Mouse (Mus musculus) CH12.LX (cell line): ENCODE results near the gene Kif28. TPM values are rescaled to one million over a fixed set of nuclear protein-coding genes. Genes with fewer than 3 reads are reported as not detected.

ENCODE experiments used
- DNase-seq: peaks from one replicate; pipeline ENCODE4 v3.0.0-alpha.2; 2013; ENCODE audit errors: extremely low read depth
- H3K27ac ChIP-seq: 2 replicates; pipeline ENCODE4 v1.5.1; 2012; ENCODE audit warnings: low read depth, mild to moderate bottlenecking, control low read depth, moderate library complexity; ENCODE audit not compliant: insufficient read depth
- H3K27me3 ChIP-seq: replicated peaks from 2 replicates; pipeline ENCODE3; 2012; ENCODE audit warnings: inconsistent platforms
- H3K36me3 ChIP-seq, 2 experiments: replicated peaks in 1 of 2; 2 replicates each; pipeline versions ENCODE3 to v1.6.1; 2012; ENCODE audit warnings: inconsistent platforms in 1 of 2, low read length in 1 of 2, mild to moderate bottlenecking in 1 of 2, mixed read lengths in 1 of 2, moderate library complexity in 1 of 2; ENCODE audit not compliant: control insufficient read depth in 1 of 2, insufficient read depth in 1 of 2
- H3K4me1 ChIP-seq, 2 experiments: 2 replicates each; pipeline ENCODE4 v1.6.1; 2012; ENCODE audit warnings: inconsistent platforms in 1 of 2, moderate library complexity in 1 of 2; ENCODE audit not compliant: insufficient read depth in 2 of 2, control insufficient read depth in 1 of 2
- H3K4me2 ChIP-seq: 2 replicates; pipeline ENCODE4 v1.6.1; 2012; ENCODE audit warnings: low read depth, mild to moderate bottlenecking, control low read depth; ENCODE audit not compliant: poor library complexity, insufficient read depth, severe bottlenecking
- H3K4me3 ChIP-seq, 3 experiments: fragments of 150-350 bp in 1 of 3; sonication (generic) in 1 of 3; replicated peaks in 1 of 3; 2 replicates each; pipeline versions ENCODE3 to v1.5.1; 2011 to 2012; ENCODE audit warnings: low read depth in 2 of 3, low read length in 2 of 3, mild to moderate bottlenecking in 2 of 3, moderate library complexity in 2 of 3, control low read depth in 1 of 3, improper control_type of control experiment in 1 of 3, inconsistent platforms in 1 of 3, mixed read lengths in 1 of 3; ENCODE audit not compliant: poor library complexity in 1 of 3
- H3K79me2 ChIP-seq: replicated peaks from 2 replicates; pipeline ENCODE4 v1.6.1; 2012; ENCODE audit warnings: mild to moderate bottlenecking, moderate library complexity; ENCODE audit not compliant: control insufficient read depth, poor library complexity, insufficient read depth, severe bottlenecking; ENCODE audit errors: extremely low read depth
- H3K9ac ChIP-seq: 2 replicates; pipeline ENCODE4 v1.6.1; 2012; ENCODE audit warnings: low read depth, mild to moderate bottlenecking, control low read depth, moderate library complexity; ENCODE audit not compliant: insufficient read depth
- H3K9me3 ChIP-seq: replicated peaks from 2 replicates; pipeline ENCODE3; 2012; ENCODE audit warnings: low read length, inconsistent platforms, mixed read lengths
- BHLHE40 ChIP-seq: IDR thresholded peaks from 2 replicates; pipeline ENCODE4 v1.6.1; 2011; ENCODE audit warnings: mild to moderate bottlenecking, low read depth, low read length, improper control_type of control experiment
- CHD1 ChIP-seq: IDR thresholded peaks from 2 replicates; pipeline ENCODE4 v1.6.1; 2012; ENCODE audit warnings: low read depth, low read length, improper control_type of control experiment, inconsistent platforms
- CHD2 ChIP-seq: IDR thresholded peaks from 2 replicates; pipeline ENCODE4 v1.6.1; 2011; ENCODE audit warnings: low read length, improper control_type of control experiment
- ELF1 ChIP-seq: IDR thresholded peaks from 2 replicates; pipeline ENCODE4 v1.6.1; 2014; ENCODE audit warnings: low read depth, mild to moderate bottlenecking, inconsistent platforms, low read length, improper control_type of control experiment
- EP300 ChIP-seq: IDR thresholded peaks from 2 replicates; pipeline ENCODE4 v1.6.1; 2011; ENCODE audit warnings: low read length, improper control_type of control experiment
- GABPA ChIP-seq: IDR thresholded peaks from 2 replicates; pipeline ENCODE4 v1.6.1; 2012; ENCODE audit warnings: low read depth, low read length, improper control_type of control experiment, inconsistent platforms; ENCODE audit not compliant: insufficient replicate concordance
- HCFC1 ChIP-seq: IDR thresholded peaks from 2 replicates; pipeline ENCODE4 v1.6.1; 2012; ENCODE audit warnings: low read depth, mild to moderate bottlenecking, inconsistent platforms, low read length, improper control_type of control experiment
- IRF4 ChIP-seq: IDR thresholded peaks from 2 replicates; pipeline ENCODE4 v1.6.1; 2014; ENCODE audit warnings: low read depth, mild to moderate bottlenecking, inconsistent platforms, low read length, improper control_type of control experiment
- JUN ChIP-seq: IDR thresholded peaks from 2 replicates; pipeline ENCODE4 v1.6.1; 2011; ENCODE audit warnings: low read depth, mild to moderate bottlenecking, low read length, improper control_type of control experiment, moderate library complexity; ENCODE audit not compliant: insufficient read depth
- MAFK ChIP-seq: IDR thresholded peaks from 2 replicates; pipeline ENCODE4 v1.6.1; 2011; ENCODE audit warnings: low read length, improper control_type of control experiment; ENCODE audit not compliant: insufficient replicate concordance
- MAX ChIP-seq: IDR thresholded peaks from 2 replicates; pipeline ENCODE4 v1.6.1; 2011; ENCODE audit warnings: low read length, improper control_type of control experiment
- MAZ ChIP-seq: IDR thresholded peaks from 2 replicates; pipeline ENCODE4 v1.6.1; 2012; ENCODE audit warnings: low read depth, mild to moderate bottlenecking, inconsistent platforms, low read length, improper control_type of control experiment, moderate library complexity
- MEF2A ChIP-seq: IDR thresholded peaks from 2 replicates; pipeline ENCODE4 v1.6.1; 2014; ENCODE audit warnings: low read depth, mild to moderate bottlenecking, inconsistent platforms, low read length, improper control_type of control experiment, borderline replicate concordance
- MXI1 ChIP-seq: IDR thresholded peaks from 2 replicates; pipeline ENCODE4 v1.6.1; 2011; ENCODE audit warnings: mild to moderate bottlenecking, low read depth, low read length, improper control_type of control experiment
- MYC ChIP-seq: IDR thresholded peaks from 2 replicates; pipeline ENCODE4 v1.6.1; 2011; ENCODE audit warnings: low read depth, mild to moderate bottlenecking, improper control_type of control experiment, low read length
- NELFE ChIP-seq: IDR thresholded peaks from 2 replicates; pipeline ENCODE4 v1.6.1; 2011; ENCODE audit warnings: low read depth, low read length, improper control_type of control experiment
- NRF1 ChIP-seq: IDR thresholded peaks from 2 replicates; pipeline ENCODE4 v1.6.1; 2014; ENCODE audit warnings: low read depth, mild to moderate bottlenecking, inconsistent platforms, low read length, improper control_type of control experiment, moderate library complexity
- POLR2A ChIP-seq: IDR thresholded peaks from 2 replicates; pipeline ENCODE4 v1.6.1; 2011; ENCODE audit warnings: low read depth, mild to moderate bottlenecking, improper control_type of control experiment, low read length
- POLR2AphosphoS2 ChIP-seq: IDR thresholded peaks from 2 replicates; pipeline ENCODE4 v1.6.1; 2011; ENCODE audit warnings: low read depth, low read length, improper control_type of control experiment
- RAD21 ChIP-seq: IDR thresholded peaks from 2 replicates; pipeline ENCODE4 v1.6.1; 2011; ENCODE audit warnings: low read depth, mild to moderate bottlenecking, low read length, improper control_type of control experiment, moderate library complexity
- RCOR1 ChIP-seq: conservative IDR thresholded peaks from 2 replicates; pipeline ENCODE4 v1.6.1; 2012; ENCODE audit warnings: low read depth, mild to moderate bottlenecking, inconsistent platforms, low read length, improper control_type of control experiment
- SIN3A ChIP-seq: IDR thresholded peaks from 2 replicates; pipeline ENCODE4 v1.6.1; 2012; ENCODE audit warnings: low read length, improper control_type of control experiment, inconsistent platforms
- TCF12 ChIP-seq: IDR thresholded peaks from 2 replicates; pipeline ENCODE4 v1.6.1; 2014; ENCODE audit warnings: low read depth, mild to moderate bottlenecking, inconsistent platforms, low read length, improper control_type of control experiment
- UBTF ChIP-seq: IDR thresholded peaks from 2 replicates; pipeline ENCODE4 v1.6.1; 2012; ENCODE audit warnings: low read depth, mild to moderate bottlenecking, inconsistent platforms, low read length, improper control_type of control experiment, moderate library complexity
- USF1 ChIP-seq: IDR thresholded peaks from 2 replicates; pipeline ENCODE4 v1.6.1; 2014; ENCODE audit warnings: low read depth, mild to moderate bottlenecking, inconsistent platforms, low read length, improper control_type of control experiment
- USF2 ChIP-seq: conservative IDR thresholded peaks from 2 replicates; pipeline ENCODE4 v1.6.1; 2011; ENCODE audit warnings: low read depth, low read length, improper control_type of control experiment
- ZMIZ1 ChIP-seq: IDR thresholded peaks from 2 replicates; pipeline ENCODE4 v1.6.1; 2012; ENCODE audit warnings: low read depth, mild to moderate bottlenecking, inconsistent platforms, low read length, improper control_type of control experiment
- ZNF384 ChIP-seq: IDR thresholded peaks from 2 replicates; pipeline ENCODE4 v1.6.1; 2012; ENCODE audit warnings: low read depth, low read length, improper control_type of control experiment, inconsistent platforms
- dilution Hi-C: fragments of 300-500 bp; cut with MboI; formaldehyde crosslinking; loops from 2 replicates; pipeline ENCODE4 v1.14.3; 2020; ENCODE audit warnings: low sequenced_read_pairs; ENCODE audit not compliant: extremely low pct_unique_long_range_greater_than_20kb, extremely low pct_ligation_motif_present
- in situ Hi-C: fragments of 300-500 bp; cut with MboI; formaldehyde crosslinking; loops from 3 replicates; pipeline ENCODE4 v1.14.3; 2019; ENCODE audit warnings: low sequenced_read_pairs, low pct_ligation_motif_present, low pct_unique_long_range_greater_than_20kb, mixed read lengths
- polyA plus RNA-seq: library from polyadenylated mRNA; unstranded; fragments of >175 nt; gene quantifications from 2 replicates; pipeline ENCODE4 v1.2.1, GENCODE M21; 2012; ENCODE audit warnings: low read depth; ENCODE audit not compliant: insufficient read length
- total RNA-seq, 2 experiments: library from RNA; depleted of rRNA; stranded (reverse); fragments of 300-350 nt in 1 of 2; fragments of >200 nt in 1 of 2; gene quantifications; 2 replicates each; pipeline ENCODE4 v1.2.3; 2012 to 2014

The Kif28 gene
- total and polyA plus RNA-seq, 3 experiments: 0.07 TPM; not detected in 2

DNA sequence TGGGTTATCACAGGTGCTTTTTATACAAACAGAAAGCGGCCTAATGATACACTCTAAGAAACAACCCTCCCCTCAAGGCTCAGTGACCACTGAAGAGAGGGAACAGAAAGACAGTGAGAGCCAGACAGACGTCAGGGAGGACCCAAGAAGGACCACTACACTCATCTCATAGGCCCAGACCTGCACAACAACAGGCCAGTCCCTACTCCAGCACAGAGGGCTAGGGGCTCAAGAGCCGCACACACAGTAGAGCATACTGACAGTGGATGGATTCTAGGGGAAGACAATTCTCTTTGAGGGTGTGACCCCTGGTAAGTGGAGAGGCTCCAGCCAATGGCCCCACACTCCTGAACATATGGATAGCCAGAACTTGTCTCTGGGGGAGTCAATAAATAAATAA lies 8.6 kb downstream of the Kif28 start:
- Histone ChIP-seq H3K4me2 (no peak overlapping the region), H3K4me1 (peaks cover 0 to 6% of the 10 kb centered on the region in 2 experiments; a peak in 2 of 4 replicates), H3K79me2 (no peaks in the 10 kb centered on the region; the same call in 1 of the 2 replicates), H3K9me3 (no peaks in the 10 kb centered on the region), H3K4me3 (no peak overlapping the region), H3K36me3 (no peaks in the 10 kb centered on the region), H3K27me3 (peaks cover 5% of the 10 kb centered on the region), H3K9ac (no peak overlapping the region), H3K27ac (no peak overlapping the region)
- no peak for DNase-seq
- dilution Hi-C loops: no loop called here
- TF ChIP-seq ZMIZ1 (no peak), ELF1 (no peak), ZNF384 (no peak), POLR2AphosphoS2 (no peak), NELFE (no peak), SIN3A (no peak), UBTF (no peak), GABPA (no peak), USF2 (no peak), RCOR1 (no peak), USF1 (no peak), MAZ (no peak), MYC (no peak), MAFK (no peak)
- in situ Hi-C loops: loop anchor here (10.0 kb wide), 3 partner anchors 52 to 108 kb away; no protein-coding TSS in a partner anchor

DNA sequence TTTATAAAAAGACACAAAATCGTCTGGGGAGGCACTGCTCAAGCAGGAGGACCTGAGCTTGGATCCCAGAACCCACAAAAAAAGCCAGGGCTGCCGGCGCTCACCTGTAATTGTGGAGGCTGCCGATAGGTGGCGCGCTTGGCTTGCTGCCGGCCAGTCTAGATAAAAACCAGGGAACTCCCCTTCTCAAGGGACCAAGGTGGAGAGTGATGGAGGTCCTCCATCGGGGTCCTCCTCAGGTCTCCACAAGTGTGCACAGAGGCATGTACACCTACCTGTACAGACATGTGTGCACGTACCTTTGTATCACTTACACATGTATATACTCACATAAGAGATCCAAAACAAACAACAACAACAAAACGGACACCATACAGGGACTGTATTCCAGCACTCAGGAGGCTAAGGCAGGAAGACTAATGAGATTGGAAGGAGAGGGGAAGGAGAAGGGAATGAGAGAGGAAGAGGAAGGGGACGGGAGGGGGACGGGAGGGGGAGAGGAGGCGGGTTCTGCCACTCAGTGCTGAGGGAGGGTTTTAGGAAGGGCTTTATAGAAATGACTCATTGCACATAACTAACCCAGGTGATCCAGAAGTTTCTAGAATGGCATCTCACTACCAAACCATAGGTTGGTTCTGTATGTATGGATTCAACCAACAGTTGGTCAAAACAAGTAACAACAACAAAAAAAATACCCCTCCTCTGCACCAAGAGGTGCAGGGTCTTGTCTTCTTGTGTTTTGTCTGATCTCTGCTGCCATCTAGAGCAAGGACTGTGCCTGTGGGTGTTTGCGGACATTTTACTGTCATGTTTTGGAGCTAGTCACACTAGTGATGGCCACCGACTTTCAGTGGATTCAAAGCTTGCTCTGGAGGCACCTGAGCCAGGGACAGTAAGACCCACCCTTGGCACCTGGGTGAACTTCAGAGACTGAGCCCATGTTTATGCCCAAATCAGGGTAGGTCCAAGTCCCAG lies 10.3 kb downstream of the Kif28 start:
- Histone ChIP-seq H3K27ac (no peak overlapping the region), H3K27me3 (peaks cover 5% of the 10 kb centered on the region), H3K4me3 (peak overlapping the region; percentile 43 to 69 (median 46)), H3K4me2 (peak overlapping the region; percentile 86), H3K9me3 (no peaks in the 10 kb centered on the region), H3K79me2 (no peaks in the 10 kb centered on the region; the same call in 1 of the 2 replicates), H3K9ac (peak overlapping the region; percentile 47; the same call in 1 of the 2 replicates), H3K4me1 (peaks cover 0 to 10% of the 10 kb centered on the region in 2 experiments; a peak in 2 of 4 replicates), H3K36me3 (no peaks in the 10 kb centered on the region)
- DNase-seq: peak; percentile 71
- in situ Hi-C loops (loop anchor here (10.0 kb wide), 3 partner anchors 50 to 110 kb away; no protein-coding TSS in a partner anchor), dilution Hi-C loops (no loop called here)
- TF ChIP-seq IRF4 (peak; percentile 59), NELFE (no peak), EP300 (no peak), SIN3A (no peak), MAX (no peak), MAFK (no peak), MEF2A (0 out of 2 replicates have a peak, but pooled peaks have one; percentile 37), ZMIZ1 (no peak), MXI1 (peak; percentile 37; the same call in 1 of the 2 replicates), HCFC1 (peak; percentile 20; the same call in 1 of the 2 replicates), TCF12 (no peak), CHD2 (no peak), MYC (peak; percentile 41; the same call in 1 of the 2 replicates), POLR2A (no peak), RAD21 (peak; percentile 74), ELF1 (peak; percentile 27; the same call in 1 of the 2 replicates), ZNF384 (peak; percentile 35), BHLHE40 (no peak), NRF1 (no peak), MAZ (0 out of 2 replicates have a peak, but pooled peaks have one; percentile 52), GABPA (no peak), POLR2AphosphoS2 (no peak), JUN (0 out of 2 replicates have a peak, but pooled peaks have one; percentile 19), CHD1 (peak; percentile 96)
